Mouse (Mus musculus) retina, postnatal 1 day (tissue): ENCODE results near the gene Adamts3.
A peak's percentile ranks its signal among the peaks of the same experiment; 100 is the strongest.

ENCODE experiments used
- DNase-seq: peaks from one replicate; pipeline ENCODE4 v3.0.0-alpha.2; 2012

The Adamts3 gene

DNA sequence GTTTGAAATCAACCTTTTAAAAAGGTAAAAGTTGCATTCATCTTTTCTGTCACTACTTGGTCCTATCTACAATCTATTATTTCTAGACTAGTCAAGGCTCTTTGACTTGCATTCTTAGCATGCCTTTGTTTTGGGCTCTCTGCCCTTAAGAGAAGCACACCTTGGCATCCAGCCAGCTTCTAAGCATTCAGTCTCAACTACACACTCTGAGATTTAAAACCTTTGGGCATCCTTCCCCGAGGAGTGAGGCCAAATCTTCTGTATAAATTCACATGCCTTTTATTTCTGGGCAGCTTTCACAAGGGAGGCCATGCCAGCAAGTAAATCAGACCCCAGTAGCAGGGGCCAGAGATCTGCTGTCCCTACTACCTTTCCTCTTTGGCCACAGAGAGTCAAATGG, 178.9 kb downstream of the Adamts3 start:
- DNase-seq: peak; percentile 11

GRCm38 (mm10) chr5:89701241-89702007, 181.7 kb downstream of the Adamts3 start:
- peak; percentile 79 for DNase-seq

DNA sequence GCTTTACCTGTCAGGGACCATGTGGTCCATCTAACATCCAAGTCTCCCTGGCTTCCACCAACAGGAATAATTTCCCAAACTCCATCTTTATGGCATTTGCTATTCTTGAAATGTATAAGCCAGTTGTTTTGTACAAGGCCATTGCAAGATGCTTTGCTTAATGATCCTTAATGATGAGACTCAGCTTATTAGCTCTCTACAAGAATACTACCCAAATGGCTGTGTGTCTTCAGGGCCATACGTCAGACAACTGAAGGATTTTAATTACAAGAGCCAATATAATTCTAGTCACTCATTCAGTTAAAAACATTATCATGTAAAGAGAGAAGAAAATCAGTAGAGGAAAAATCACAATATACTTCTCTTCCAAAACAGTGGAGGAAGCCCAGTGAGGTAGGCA, 195.3 kb downstream of the Adamts3 start:
- DNase-seq: no peak

DNA sequence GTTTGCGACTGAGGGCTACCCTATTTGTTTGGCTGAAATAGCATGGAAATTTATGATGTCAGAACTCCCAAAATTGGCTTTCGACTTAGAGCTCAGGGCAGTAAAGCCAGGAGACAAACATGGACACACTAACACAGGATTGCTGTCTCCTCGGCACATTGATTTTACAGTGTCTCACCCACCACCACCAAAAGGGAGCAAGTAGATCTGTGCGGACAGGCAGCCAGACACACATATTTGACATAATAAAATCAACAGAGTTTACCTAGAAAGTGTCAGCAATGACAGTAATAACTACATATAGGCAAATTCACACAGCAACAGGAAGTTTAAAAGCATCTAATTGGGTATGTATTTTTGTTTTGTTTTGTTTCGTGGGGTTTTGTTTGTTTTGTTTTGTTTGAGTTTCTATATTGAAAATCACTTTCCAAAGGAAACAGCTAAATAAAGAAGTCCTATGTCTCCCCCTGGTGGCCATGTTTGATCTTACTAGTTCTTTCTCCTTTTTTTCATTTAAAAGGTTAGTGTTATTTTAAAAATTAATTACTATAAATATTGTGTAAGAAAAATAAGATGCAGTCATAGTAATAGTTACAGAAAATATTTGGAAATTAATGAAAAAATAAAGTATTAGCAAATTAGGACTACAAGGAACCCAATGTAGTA, 203.1 kb downstream of the Adamts3 start:
- DNase-seq: peak; percentile 75

DNA sequence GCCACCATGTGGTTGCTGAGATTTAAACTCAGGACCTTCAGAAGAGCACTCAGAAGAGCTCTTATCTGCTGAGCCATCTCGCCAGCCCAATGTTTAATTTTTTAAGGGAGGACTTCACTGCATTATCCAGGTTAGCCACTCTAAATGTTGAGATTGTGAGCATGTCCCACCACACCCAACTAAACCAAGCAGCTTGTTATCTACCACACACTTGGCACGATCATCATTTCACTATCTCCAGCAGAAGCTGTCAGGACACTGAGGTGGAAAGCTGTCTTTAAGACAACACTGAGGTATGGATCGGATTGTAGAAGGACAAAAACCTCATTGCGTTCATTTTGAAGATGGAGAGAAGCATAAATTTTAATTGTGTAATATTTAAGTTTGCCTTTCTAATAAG, 205.0 kb downstream of the Adamts3 start:
- no peak for DNase-seq

GRCm38 (mm10) chr5:89674066-89674848, 208.9 kb downstream of the Adamts3 start:
- DNase-seq: no peak

GRCm38 (mm10) chr5:89672950-89673349, 210.2 kb downstream of the Adamts3 start:
- no peak for DNase-seq

GRCm38 (mm10) chr5:89654327-89654726, 228.8 kb downstream of the Adamts3 start:
- no peak for DNase-seq

GRCm38 (mm10) chr5:89653862-89654261, 229.3 kb downstream of the Adamts3 start:
- DNase-seq: no peak

DNA sequence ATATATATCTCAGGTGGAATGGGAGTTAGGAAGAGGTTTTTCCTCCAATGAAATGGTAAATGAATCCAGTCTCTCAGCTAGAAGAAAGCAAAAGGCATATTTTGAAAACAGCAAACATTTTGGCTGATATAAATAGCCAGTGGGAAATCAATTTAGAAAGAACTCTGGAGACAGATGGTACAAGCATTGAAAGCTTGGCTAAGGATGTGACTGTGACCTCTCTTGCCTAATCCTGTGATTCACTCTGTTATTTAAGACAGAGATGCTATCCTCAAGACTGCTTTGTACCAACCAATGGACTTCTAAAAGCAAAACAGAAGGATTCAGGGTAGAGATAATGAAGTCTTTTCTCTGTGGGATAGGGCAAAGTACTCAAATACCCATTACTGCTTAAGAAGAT, 236.2 kb downstream of the Adamts3 start:
- DNase-seq: no peak

GRCm38 (mm10) chr5:89635434-89635833, 247.7 kb downstream of the Adamts3 start:
- peak; percentile 14 for DNase-seq

- DNase-seq: no peak
Observed at GRCm38 (mm10) chr5:89631599-89631998, 251.5 kb downstream of the Adamts3 start.
